Mouse (Mus musculus) T-helper 17 cell (primary cell): ENCODE measurements around the gene Cyth4.

Experiments used
- in situ Hi-C, 2 experiments: fragments of 300-600 bp; cut with MboI, MseI; formaldehyde crosslinking; loops; 1 replicate in 1 of 2; 2 replicates in 1 of 2; pipeline ENCODE4 v1.15.1; 2025; ENCODE audit warnings: high pct_unique_total_duplicates in 2 of 2

Cyth4 gene

DNA sequence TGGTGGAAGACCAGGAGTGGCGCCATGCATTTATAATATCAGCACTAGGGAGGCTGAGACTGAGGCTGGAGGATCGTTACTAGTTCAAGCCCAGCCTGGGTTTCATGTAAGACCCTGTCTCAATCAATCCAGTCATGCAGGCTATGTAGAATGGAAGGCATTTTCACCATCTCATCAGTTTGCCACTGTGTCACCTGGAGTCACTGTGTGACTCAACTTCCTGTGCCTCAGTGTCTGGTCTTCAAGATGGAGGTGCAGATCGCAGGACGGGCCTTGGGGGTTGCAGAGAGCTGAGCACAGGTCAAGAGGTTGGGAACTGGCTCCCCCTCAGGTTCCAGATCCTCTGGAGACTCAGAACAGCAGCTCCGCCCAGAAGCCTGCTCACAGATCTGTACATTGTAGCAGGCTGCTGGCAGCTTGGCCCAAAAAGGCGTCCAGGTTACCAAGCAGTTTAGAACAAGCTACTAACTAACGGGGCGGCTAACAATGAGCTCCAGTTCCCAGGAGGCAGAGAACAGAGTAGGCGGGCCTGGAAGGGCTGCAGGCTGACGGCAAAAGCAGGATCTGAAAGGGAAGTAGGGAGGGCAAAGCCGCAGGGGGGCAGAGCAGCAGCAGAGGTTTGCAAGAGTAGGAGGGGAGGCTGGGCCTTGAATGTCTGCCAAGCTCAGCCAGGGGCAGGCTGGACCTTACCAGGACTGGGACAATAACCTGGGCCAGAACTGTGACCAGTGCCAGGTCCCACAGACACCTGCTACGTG, 14.0 kb downstream of the Cyth4 start:
- in situ Hi-C loops = no loop called here

DNA sequence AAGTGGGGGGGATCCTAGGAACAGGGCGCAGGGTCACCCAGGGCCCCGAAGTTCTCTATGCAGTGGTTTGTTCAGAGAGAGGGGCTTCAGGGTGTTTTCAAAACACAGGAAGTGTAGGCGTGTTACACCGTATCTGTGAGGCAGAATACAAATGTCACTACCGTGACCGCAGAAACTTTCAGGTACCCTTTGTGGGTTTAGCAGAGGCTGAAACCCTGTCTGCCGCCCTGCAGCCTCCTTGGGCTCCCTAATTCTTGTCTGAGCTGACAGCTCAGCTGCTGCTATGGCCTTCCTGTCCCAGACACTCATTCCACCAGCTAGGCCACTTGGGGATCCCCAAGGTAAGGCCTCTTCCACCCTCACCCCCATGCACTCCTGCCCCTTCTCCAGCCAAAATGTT, 17.7 kb downstream of the Cyth4 start:
- in situ Hi-C loops = no loop called here

DNA sequence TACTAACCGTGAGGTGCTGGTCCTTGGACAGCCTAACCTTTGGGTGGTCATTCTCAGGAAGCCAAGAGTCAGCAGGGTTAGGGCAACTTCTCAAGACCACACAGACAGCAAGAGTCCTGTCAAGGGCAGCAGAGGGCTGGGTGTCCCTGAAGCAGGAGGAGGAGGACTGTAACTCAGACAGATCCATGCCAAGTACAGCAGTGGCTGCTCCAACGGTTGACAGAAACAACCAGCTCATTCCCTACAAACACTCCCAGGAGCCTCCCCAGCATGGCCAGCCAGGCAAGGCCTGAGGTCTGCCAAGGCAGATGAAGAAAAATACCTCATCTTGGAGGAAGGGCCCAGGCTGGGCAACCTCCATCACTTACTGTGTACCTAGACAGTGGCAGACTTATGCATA, 20.1 kb downstream of the Cyth4 start:
- in situ Hi-C loops = no loop called here

DNA sequence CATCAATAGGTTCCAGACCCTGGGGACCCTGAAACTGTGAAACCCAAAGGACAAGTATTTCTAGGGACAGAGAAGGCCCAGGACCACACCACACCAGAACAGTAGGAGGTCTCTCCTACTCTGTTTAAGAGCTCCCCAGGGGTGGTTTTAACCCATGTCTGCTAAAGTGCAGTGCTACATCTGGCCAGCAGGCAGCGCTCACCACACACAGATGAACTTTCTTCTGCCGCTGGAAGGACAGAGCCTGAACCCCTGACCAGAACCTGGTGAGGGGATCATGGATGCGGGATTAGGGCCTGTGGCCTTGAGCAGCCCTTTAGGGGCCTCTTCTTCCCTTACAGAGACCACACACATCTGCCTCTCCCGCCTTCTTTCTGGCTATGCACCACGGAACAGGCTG, 26.6 kb downstream of the Cyth4 start:
- in situ Hi-C loops = loop anchor here (5.0 to 10.0 kb wide), 2 partner anchors 36 to 101 kb away; no protein-coding TSS in a partner anchor

DNA sequence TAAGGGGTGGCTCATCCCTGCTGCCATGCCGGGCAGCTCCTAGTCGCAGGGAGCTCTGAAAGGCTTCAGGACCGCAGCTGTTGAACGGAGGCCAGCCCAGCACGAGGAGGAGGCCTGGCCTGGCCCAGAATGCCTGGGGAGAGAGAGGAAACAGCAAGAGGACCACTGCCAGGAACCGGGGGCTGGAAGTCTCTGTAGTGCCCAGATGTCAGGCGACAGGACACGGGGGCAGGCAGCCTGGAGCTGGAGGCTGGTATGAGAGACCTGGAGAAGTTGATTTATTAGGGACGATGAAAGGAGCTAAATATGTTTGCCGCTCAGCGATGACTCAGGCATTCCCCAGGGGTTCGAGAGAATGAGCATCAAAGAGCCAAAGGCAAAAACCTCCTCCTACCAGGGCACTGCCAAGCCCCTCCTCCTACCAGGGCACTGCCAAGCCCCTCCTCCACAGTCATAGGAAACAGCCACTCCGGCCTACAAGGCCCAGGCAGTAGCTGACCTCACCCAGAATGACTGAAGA, 27.6 kb downstream of the Cyth4 start:
- in situ Hi-C loops = loop anchor here (5.0 to 10.0 kb wide), 2 partner anchors 37 to 100 kb away; no protein-coding TSS in a partner anchor

DNA sequence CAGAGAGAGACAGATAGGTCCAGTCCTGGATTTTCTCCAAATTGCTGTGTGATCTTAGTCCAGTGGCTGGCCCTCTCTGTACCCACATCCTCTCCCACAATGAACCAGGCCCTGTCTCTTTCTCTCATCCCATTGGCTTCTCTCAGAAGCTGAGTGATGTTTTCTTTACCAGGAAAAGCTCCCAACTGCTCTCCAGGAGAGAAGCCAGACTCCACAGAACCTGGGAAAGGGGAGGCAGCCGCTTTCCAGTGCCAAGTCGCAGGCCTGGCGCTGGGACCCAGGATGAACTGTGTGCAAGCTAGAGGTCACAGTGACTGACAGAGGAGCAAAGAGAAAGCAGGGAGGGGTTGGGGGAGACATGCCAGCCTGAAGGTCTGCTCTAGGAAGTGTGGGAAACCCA, 28.1 kb downstream of the Cyth4 start:
- in situ Hi-C loops = loop anchor here (5.0 to 10.0 kb wide), 2 partner anchors 38 to 100 kb away; no protein-coding TSS in a partner anchor

DNA sequence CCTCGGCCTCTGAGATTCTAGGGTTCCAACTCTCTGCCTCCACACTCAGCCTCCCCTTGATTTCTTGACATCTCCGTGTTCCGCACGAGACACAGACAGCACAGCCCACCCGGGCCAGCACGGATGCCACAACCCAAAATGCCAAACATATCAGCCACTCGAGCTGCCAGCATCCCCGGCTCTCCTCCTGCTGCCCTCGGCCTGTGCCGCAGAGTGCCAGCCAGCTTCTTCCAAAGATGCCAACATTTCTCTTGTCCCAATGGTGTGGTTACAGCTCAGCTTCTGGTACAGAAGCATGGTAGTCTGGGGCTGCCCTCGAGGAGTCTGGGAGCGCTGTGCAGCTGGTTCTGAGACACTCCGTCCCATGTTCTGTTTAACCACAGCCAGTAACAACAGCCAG, 29.4 kb downstream of the Cyth4 start:
- in situ Hi-C loops = loop anchor here in 1 of 2 experiments (10.0 kb wide), 1 partner anchor 99 kb away; no protein-coding TSS in a partner anchor

DNA sequence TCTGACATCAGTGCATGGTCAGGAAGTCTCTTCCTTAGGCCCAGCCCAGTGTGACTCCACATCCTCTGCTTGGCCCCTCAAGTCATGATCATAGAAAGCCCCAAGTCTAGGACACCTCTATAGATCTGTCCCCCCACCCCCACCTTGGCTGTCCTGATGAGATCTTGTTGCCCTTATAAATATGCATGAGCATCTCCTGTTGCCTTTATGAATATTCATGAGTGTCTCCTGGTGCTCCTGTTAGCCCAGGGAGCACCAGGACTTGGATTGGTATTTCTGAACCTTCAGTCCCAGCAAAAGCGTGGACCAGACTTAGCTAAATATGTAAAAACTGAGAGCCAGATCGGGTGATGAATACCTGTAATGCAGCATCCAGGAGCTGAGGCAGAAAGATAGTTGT, 35.5 kb downstream of the Cyth4 start:
- in situ Hi-C loops = no loop called here

DNA sequence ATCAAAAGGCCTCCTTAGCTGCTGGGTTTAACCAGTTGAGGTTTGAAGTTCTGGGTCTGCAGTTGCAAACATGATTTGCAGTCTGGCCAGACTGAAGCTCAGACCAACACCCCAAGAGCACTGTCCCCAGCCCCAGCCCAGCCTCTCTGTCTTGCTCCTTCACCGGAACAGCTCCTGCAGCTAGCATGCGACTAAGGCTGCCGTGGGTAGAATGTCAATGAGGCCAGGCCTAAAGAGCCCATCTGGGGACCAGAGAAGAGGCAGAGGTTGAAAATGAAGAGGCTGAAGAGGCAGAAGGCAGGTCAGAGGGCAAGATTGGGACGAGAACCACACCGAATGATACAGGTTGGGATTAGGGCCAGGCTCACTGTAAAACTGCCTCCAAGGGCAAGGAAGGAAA, 36.6 kb downstream of the Cyth4 start:
- in situ Hi-C loops = no loop called here

DNA sequence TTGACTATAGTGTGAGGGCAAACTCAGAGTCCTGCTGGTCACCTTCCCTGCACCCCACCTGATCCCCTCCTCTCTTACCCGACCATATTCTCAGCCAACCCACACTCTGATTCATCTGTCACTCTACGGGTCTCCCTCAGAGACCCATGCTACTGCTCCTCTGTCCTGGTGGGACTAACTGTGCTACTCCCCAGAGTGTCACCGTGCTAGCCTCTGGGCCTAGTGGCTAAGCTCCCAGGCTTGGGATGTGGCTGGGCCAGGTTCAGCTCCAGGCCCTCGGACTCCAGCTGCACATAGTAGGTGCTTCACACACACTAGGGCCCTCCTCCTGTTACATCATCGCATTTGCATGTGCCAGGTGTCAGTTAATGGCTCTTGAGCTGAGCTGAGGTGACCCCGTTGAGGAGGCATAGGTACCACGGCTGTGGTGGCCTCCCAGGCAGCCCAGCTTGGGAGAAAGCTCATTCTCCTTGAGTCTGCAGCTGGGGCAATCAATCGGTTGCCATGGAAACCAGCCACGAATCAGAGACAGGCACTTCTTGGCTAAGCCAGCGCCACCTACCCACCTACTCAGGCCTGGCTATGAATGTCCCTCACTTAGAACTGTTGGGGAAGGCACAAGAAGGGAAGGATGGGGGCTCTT, 37.4 kb downstream of the Cyth4 start:
- in situ Hi-C loops = no loop called here

DNA sequence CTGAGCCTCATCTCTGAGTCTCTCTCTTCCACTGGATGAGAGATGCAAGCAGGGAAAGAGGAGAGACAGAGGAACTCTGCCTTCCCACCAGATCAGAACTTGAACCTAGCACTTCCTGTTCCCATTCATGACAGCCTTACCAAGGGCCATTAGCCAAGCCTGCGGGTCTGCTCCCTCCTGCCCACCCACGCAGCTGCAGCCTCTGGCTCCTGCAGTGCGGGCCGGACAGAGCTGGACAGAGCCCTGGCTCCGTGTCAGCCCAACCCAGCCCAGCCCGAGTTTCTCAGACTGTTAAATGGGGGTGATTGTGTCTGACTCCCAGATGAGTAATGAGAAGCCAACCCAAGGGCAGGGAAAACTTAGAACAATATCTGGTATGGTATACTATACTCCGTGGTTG, 38.4 kb downstream of the Cyth4 start:
- in situ Hi-C loops = no loop called here

DNA sequence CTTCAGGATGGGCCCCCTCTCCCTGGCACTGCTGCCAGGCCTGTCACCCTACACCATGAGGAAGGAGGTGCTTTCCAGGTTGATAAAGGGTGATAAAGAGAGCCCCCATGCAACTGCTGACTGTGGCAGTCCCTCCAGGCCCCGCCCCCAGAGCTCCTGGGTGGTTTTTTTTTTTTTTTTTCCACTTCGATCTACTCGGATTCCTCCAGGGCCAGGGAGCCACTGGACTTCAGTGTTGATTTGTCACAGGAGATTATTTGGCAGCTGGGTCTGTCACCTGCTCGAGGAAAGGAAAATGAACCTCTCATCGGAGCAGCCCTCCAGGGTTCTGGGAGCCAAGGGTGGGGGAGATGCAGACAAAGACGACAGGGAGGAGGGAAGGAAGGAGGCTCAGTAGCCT, 46.8 kb downstream of the Cyth4 start:
- in situ Hi-C loops = no loop called here

DNA sequence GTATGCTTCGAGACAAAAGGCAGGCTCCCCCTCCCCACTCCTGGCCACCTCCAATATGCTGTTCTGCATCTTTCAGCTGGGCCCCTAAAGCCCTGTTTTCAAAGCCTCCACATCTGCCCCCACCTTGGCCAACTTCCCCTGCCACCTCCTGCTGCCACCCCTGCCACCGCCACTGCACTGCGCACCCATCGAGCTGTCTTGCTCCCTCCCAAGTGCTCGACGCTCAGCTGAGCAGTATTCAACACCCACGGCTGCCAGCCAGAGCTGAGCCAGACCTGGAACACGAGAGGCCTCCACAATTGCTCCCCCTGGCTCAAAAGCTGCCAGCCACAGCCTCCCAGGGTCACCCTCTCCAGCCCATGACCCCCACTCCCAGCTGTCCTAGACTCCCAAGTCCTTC, 47.8 kb downstream of the Cyth4 start:
- in situ Hi-C loops = no loop called here

DNA sequence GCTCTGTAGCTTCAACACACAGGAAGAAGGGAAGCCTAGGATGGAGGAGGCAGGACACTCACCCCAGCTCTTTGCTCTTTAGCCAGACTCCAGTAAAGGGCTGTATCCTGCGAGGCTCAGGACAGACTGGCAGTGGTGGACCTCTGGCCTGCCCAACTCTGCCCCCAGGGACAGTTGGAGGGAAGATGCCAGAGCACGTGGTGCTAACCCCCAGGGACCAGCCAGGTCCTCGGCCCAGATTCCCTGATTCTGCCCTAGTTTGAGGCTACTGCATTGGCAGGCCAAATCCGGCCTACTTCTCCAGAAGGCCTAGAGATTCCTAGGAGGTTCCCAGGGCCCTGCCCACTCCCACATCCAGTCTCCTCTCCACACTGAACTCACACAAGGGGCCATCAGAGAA, 50.9 kb downstream of the Cyth4 start:
- in situ Hi-C loops = no loop called here

DNA sequence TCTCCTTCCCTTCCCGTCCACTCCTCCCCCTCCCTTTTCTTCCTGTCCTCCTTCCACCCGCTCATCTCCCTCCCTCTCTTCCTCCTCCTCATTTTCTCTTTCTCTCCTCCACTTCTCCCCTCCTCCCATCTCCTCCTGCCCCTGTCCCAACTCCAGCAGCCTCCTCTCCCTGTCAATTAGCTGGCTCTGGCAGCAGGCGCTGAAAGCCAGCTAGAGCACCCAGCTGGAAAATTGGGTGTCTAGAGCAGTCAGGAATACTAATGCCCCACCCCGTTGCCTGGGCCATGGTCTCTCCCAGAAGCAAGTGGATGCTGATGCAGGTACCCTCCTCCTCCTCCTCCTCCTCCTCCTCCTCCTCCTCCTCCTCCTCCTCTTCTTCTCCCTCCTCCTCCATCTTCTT, 54.3 kb downstream of the Cyth4 start:
- in situ Hi-C loops = loop anchor here (25.0 kb wide), 3 partner anchors 1014 to 1639 kb away; partner anchors contain the start of genes Apol11a (in 1 of the 2) and Apol11b (in 1 of the 2)

DNA sequence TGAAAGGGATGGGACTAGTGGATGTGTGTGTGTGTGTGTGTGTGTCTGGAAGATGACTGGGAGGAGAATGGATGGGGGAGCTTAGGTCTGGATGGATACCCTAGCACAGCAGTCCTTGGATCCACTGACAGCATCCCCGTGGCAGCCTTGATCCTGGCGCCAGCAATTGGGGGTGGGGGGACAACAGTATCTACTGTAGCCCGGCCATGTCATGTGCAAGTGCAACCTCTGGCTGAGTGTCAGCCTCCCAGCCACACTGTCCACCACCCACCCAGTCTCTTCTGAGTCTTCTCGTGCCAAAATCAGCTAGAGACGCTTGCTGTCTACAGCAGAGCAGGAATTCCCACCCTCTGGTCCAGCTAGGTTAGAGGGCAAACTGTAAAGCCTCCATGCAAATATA, 67.4 kb downstream of the Cyth4 start:
- in situ Hi-C loops = loop anchor here (10.0 to 25.0 kb wide), 4 partner anchors 649 to 1652 kb away; partner anchors contain the start of genes Apol11a (in 1 of the 2) and Apol11b (in 1 of the 2)

DNA sequence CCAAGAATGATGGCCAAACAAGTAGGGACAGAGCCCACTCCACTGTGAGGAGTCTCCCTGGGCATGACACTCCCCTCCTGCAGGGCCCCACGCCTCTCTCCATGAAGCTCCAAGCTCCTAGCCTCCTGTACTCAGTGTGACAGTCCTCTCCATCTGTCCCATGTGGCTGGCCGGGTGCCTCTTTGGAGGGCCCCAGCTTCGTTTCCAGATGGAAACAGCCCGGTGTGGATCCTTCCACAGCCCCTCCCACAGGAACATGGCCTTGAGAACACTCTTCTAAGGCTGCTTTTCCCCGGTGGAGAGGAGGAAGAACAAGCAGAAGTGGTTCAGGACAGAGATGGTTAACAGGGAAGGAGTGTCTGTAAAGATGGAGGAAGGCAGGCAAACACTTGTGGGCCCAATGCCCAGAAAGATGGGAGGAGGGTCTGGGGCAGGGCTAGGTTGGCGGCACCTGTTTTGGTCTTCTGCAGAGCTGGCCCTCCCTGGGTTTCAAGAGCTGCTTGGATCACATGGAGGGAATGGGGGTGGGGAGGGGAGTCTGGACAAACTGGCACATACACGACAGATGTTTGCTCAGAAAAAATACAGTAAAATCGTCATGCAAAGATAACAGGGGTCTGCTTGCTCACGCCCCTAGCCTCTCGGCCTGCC, 72.5 kb downstream of the Cyth4 start:
- in situ Hi-C loops = loop anchor here (10.0 to 25.0 kb wide), 4 partner anchors 655 to 1657 kb away; partner anchors contain the start of genes Apol11a (in 1 of the 2) and Apol11b (in 1 of the 2)

DNA sequence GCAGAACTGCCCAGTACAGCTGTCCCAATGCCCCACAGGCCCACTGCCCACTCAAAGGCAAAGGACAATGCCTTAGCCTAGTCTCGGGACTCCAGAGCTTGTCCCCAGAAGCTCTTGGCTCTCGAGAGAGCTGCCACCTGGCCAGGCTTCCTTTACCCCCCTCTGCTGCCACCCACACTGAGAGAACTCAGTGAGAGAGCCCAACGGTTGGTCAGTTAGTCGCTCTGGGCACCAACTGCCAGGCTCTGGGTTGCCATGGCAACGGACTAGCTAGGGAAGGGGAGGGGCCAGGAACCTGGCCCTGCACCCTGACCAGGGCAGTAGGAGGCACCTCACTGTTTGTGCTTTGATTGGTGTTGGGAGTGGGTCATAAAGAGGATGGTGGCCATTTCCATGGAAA, 73.5 kb downstream of the Cyth4 start:
- in situ Hi-C loops = loop anchor here (10.0 to 25.0 kb wide), 5 partner anchors 456 to 1658 kb away; partner anchors contain the start of genes Apol11a (in 1 of the 2) and Apol11b (in 1 of the 2)
